ENCODE assay signal across 14 mouse cellular contexts in genomic region chr5:3420094-3420831, GRCm38 (mm10).
A peak's percentile ranks its signal among the peaks of the same experiment; 100 is the strongest.
DNase-seq lines count a peak whose midpoint lies in the region; ATAC-seq and TF ChIP-seq lines count a peak whose summit lies in the region.
"Had no signal": no experiment of that assay in that cellular context is flagged by ENCODE, and none has a peak within 500 bp of the region (broad histone marks: within the 10 kb centered on the region; RNA-seq: fewer than 3 reads in every experiment).

No protein-coding gene starts in this region.

- no peak for TF ChIP-seq POLR2A in heart, adult 2 months (IDR thresholded peaks at IDR 0.05; ENCODE audit: insufficient read depth, low read depth, low read length)

- no peak overlapping the region for H3K4me3 ChIP-seq in heart, adult 2 months
- no peak overlapping the region for H3K4me3 ChIP-seq in lung, embryonic 14.5 days (ENCODE audit: low read depth, low read length)
- H3K4me3 ChIP-seq in heart, embryonic 16.5 days (ENCODE audit: low read length), result no peak overlapping the region
- H3K4me3 ChIP-seq: kidney, embryonic 15.5 days; limb, embryonic 15.5 days; neural tube, embryonic 15.5 days had no signal

- H3K4me2 ChIP-seq in lung, embryonic 14.5 days, result no peak overlapping the region
- H3K4me2 ChIP-seq in heart, embryonic 16.5 days (ENCODE audit: low read depth, low read length), result peak overlapping the region; percentile 12; the same call in 1 of the 2 replicates
- H3K4me2 ChIP-seq: kidney, embryonic 15.5 days; limb, embryonic 15.5 days; neural tube, embryonic 15.5 days had no signal

- H3K9me3 ChIP-seq in lung, embryonic 14.5 days (ENCODE audit: low read depth, low read length), result no peaks in the 10 kb centered on the region
- H3K9me3 ChIP-seq in heart, embryonic 16.5 days (replicated peaks; ENCODE audit: control insufficient read depth, low read length), result no peaks in the 10 kb centered on the region
- H3K9me3 ChIP-seq: kidney, embryonic 15.5 days; limb, embryonic 15.5 days; neural tube, embryonic 15.5 days had no signal

- intact Hi-C loops in heart, adult 2 months (cut with DNase I), result no loop called here

- no peaks in the 10 kb centered on the region for H3K36me3 ChIP-seq in heart, adult 2 months (ENCODE audit: control insufficient read depth, insufficient read depth, low read length)
- H3K36me3 ChIP-seq in lung, embryonic 14.5 days (ENCODE audit: insufficient read depth), result no peaks in the 10 kb centered on the region
- no peaks in the 10 kb centered on the region for H3K36me3 ChIP-seq in heart, embryonic 16.5 days (ENCODE audit: control insufficient read depth, insufficient read depth)
- H3K36me3 ChIP-seq: kidney, embryonic 15.5 days; limb, embryonic 15.5 days; neural tube, embryonic 15.5 days had no signal

- TF ChIP-seq EP300 in heart, adult 2 months (IDR thresholded peaks at IDR 0.05; ENCODE audit: insufficient read depth, low read depth, low read length), result no peak

- peak overlapping the region; percentile 54 for H3K27ac ChIP-seq in heart, adult 2 months
- no peak overlapping the region for H3K27ac ChIP-seq in lung, embryonic 14.5 days (ENCODE audit: low read depth)
- H3K27ac ChIP-seq in heart, embryonic 16.5 days (ENCODE audit: low read length), result peak overlapping the region; percentile 74
- H3K27ac ChIP-seq: kidney, embryonic 15.5 days; limb, embryonic 15.5 days; neural tube, embryonic 15.5 days had no signal

- H3K79me2 ChIP-seq in heart, adult 2 months (replicated peaks; ENCODE audit: control insufficient read depth, insufficient read depth, low read length), result no peaks in the 10 kb centered on the region

- H3K27me3 ChIP-seq in heart, adult 2 months (ENCODE audit: control insufficient read depth, insufficient read depth, low read length), result no peaks in the 10 kb centered on the region
- H3K27me3 ChIP-seq in lung, embryonic 14.5 days (ENCODE audit: insufficient read depth, low read length), result no peaks in the 10 kb centered on the region
- no peaks in the 10 kb centered on the region for H3K27me3 ChIP-seq in heart, embryonic 16.5 days (ENCODE audit: control insufficient read depth, insufficient read depth, low read length)
- H3K27me3 ChIP-seq: kidney, embryonic 15.5 days; limb, embryonic 15.5 days; neural tube, embryonic 15.5 days had no signal

- TF ChIP-seq CTCF in heart, adult 2 months (IDR thresholded peaks at IDR 0.05), result no peak
- no peak for TF ChIP-seq CTCF in lung, embryonic 14.5 days (IDR thresholded peaks at IDR 0.05; ENCODE audit: low read depth)

- no peak for DNase-seq in heart, adult 2 months
- DNase-seq in heart, postnatal 4 days, result no peak
- DNase-seq in lung, embryonic 14.5 days, result peak; percentile 22
- DNase-seq in lung, adult 18-20 months, result no peak
- peak; percentile 2 to 7 for DNase-seq in natural killer cell, adult 2 months (ENCODE audit: low spot score in 2 of 2)
- DNase-seq in adrenal gland, postnatal 25 days, result no peak
- no peak for DNase-seq in MN1 (ENCODE audit: low spot score)
- DNase-seq: forebrain, postnatal 0 days; thymus, postnatal 14 days had no signal

- 33% methylated on average over 10 of the region's 10 CpGs for WGBS in heart, adult 2 months
- 70% methylated on average over 10 of the region's 10 CpGs for WGBS in lung, embryonic 14.5 days
- 55% methylated on average over 10 of the region's 10 CpGs for WGBS in heart, embryonic 16.5 days

- ATAC-seq in lung, embryonic 14.5 days (ENCODE audit: insufficient read depth), result peak; percentile 47; the same call in 1 of the 2 replicates
- ATAC-seq in heart, embryonic 16.5 days (replicated peaks; ENCODE audit: extremely low read depth, insufficient read depth, low FRiP score), result peak; percentile 45; the same call in 1 of the 2 replicates
- ATAC-seq: forebrain, postnatal 0 days; midbrain, embryonic 16.5 days had no signal

- H3K4me1 ChIP-seq in heart, adult 2 months (ENCODE audit: control insufficient read depth, insufficient read depth, low read length), result peaks cover 4% of the 10 kb centered on the region
- H3K4me1 ChIP-seq in lung, embryonic 14.5 days (ENCODE audit: insufficient read depth), result no peaks in the 10 kb centered on the region
- H3K4me1 ChIP-seq in heart, embryonic 16.5 days (ENCODE audit: control insufficient read depth, insufficient read depth, low read length), result peaks cover 13% of the 10 kb centered on the region
- H3K4me1 ChIP-seq: kidney, embryonic 15.5 days; limb, embryonic 15.5 days; neural tube, embryonic 15.5 days had no signal

- no peak overlapping the region for H3K9ac ChIP-seq in heart, adult 2 months (ENCODE audit: low read depth, low read length)
- H3K9ac ChIP-seq in lung, embryonic 14.5 days, result no peak overlapping the region
- H3K9ac ChIP-seq in heart, embryonic 16.5 days (ENCODE audit: low read length), result no peak overlapping the region
- H3K9ac ChIP-seq: forebrain, postnatal 0 days; kidney, embryonic 15.5 days; limb, embryonic 15.5 days; neural tube, embryonic 15.5 days had no signal

Comparison
In these comparisons a context has a peak if more than half of its experiments do, and no peak if none do; other contexts are left out.
1. DNase-seq: peak in lung, embryonic 14.5 days (single experiment) and natural killer cell, adult 2 months (2 of 2); none in heart, adult 2 months (0 of 2), heart, postnatal 4 days (single experiment), lung, adult 18-20 months (0 of 2), adrenal gland, postnatal 25 days (single experiment) and MN1 (single experiment).